Mouse (Mus musculus) gastrocnemius, postnatal 14 days (tissue): Measurements from ENCODE around the gene Borcs5. TPM values are rescaled to one million over a fixed set of nuclear protein-coding genes. Genes with fewer than 3 reads are reported as not detected.

ENCODE experiments used
- DNase-seq: peaks from one replicate; pipeline ENCODE4 v3.0.0; 2021; ENCODE audit warnings: mixed read lengths
- intact Hi-C: fragments of 180-260 bp; cut with DNase I; formaldehyde crosslinking; loops from one replicate; pipeline ENCODE4 v1.15.1; 2025; ENCODE audit warnings: low total_unique reads
- total RNA-seq, 2 experiments: library from RNA; stranded (reverse); gene quantifications; 2 replicates each; pipeline ENCODE4 v1.2.3; 2021

Gene Borcs5
- total RNA-seq, 2 experiments from 2014 or later, result 11.0 to 12.0 TPM

- DNase-seq, result no peak
- intact Hi-C loops, result no loop called here
Measured at GRCm38 (mm10) chr6:134700451-134701210, 61.3 kb downstream of the Borcs5 start.

GRCm38 (mm10) chr6:134701211-134701602 lies 61.9 kb downstream of the Borcs5 start:
- DNase-seq, result no peak
- intact Hi-C loops, result no loop called here

GRCm38 (mm10) chr6:134702184-134702583 lies 62.9 kb downstream of the Borcs5 start:
- intact Hi-C loops, result no loop called here
- no peak for DNase-seq

- DNase-seq, result peak; percentile 17
- intact Hi-C loops, result no loop called here
Measured at GRCm38 (mm10) chr6:134703053-134703690, 63.9 kb downstream of the Borcs5 start.

- intact Hi-C loops, result no loop called here
- no peak for DNase-seq
Measured at GRCm38 (mm10) chr6:134706467-134706866, 67.2 kb downstream of the Borcs5 start.

- no peak for DNase-seq
- intact Hi-C loops, result no loop called here
Measured at GRCm38 (mm10) chr6:134710020-134710419, 70.7 kb downstream of the Borcs5 start.

GRCm38 (mm10) chr6:134713321-134713720 lies 74.0 kb downstream of the Borcs5 start:
- intact Hi-C loops, result no loop called here
- DNase-seq, result no peak

GRCm38 (mm10) chr6:134713897-134714296 lies 74.6 kb downstream of the Borcs5 start:
- DNase-seq, result no peak
- intact Hi-C loops, result no loop called here

GRCm38 (mm10) chr6:134716168-134716587 lies 76.9 kb downstream of the Borcs5 start:
- no peak for DNase-seq
- intact Hi-C loops, result no loop called here

- intact Hi-C loops, result no loop called here
- DNase-seq, result no peak
Measured at GRCm38 (mm10) chr6:134717886-134718667, 78.8 kb downstream of the Borcs5 start.

GRCm38 (mm10) chr6:134718668-134719065 lies 79.4 kb downstream of the Borcs5 start:
- no peak for DNase-seq
- intact Hi-C loops, result no loop called here

- intact Hi-C loops, result no loop called here
- DNase-seq, result no peak
Measured at GRCm38 (mm10) chr6:134719156-134719555, 79.8 kb downstream of the Borcs5 start.

GRCm38 (mm10) chr6:134720150-134720549 lies 80.8 kb downstream of the Borcs5 start:
- DNase-seq, result no peak
- intact Hi-C loops, result no loop called here

- no peak for DNase-seq
- intact Hi-C loops, result no loop called here
Measured at GRCm38 (mm10) chr6:134721729-134722269, 82.5 kb downstream of the Borcs5 start.

GRCm38 (mm10) chr6:134722906-134723305 lies 83.6 kb downstream of the Borcs5 start:
- intact Hi-C loops, result no loop called here
- no peak for DNase-seq

- intact Hi-C loops, result no loop called here
- no peak for DNase-seq
Measured at GRCm38 (mm10) chr6:134723326-134723725, 84.0 kb downstream of the Borcs5 start.

GRCm38 (mm10) chr6:134723833-134724553 lies 84.7 kb downstream of the Borcs5 start:
- no peak for DNase-seq
- intact Hi-C loops, result no loop called here

GRCm38 (mm10) chr6:134725406-134725805 lies 86.1 kb downstream of the Borcs5 start:
- no peak for DNase-seq
- intact Hi-C loops, result no loop called here

- DNase-seq, result no peak
- intact Hi-C loops, result no loop called here
Measured at GRCm38 (mm10) chr6:134730978-134731377, 91.7 kb downstream of the Borcs5 start.
